Mouse (Mus musculus): Measurements from ENCODE around the gene Capzb.

GRCm38 (mm10) chr4:139250043-139250442 is 57.3 kb downstream of the Capzb start:
- TF ChIP-seq GATA1 (IDR thresholded peaks at IDR 0.05; ENCODE audit: borderline replicate concordance, low read length), result no peak
- no peak for TF ChIP-seq FLI1 (IDR thresholded peaks at IDR 0.05; ENCODE audit: low read length)
